Mouse (Mus musculus) hindbrain, embryonic 12.5 days (tissue): ENCODE data around the gene Acsbg1. TPM values are rescaled to one million over a fixed set of nuclear protein-coding genes. Genes with fewer than 3 reads are reported as not detected.

Source experiments
- ATAC-seq: fragments of 200-750 bp; cut with Nextera tagmentation; 2 replicates; pipeline ENCODE4 v1.8.0; 2017; ENCODE audit warnings: moderate TSS enrichment; ENCODE audit not compliant: low FRiP score
- H3K27ac ChIP-seq: fragments of 300-500 bp; sonication (generic); 2 replicates; pipeline ENCODE4 v1.5.1; 2016; ENCODE audit warnings: mild to moderate bottlenecking
- H3K27me3 ChIP-seq: fragments of 300-500 bp; sonication (generic); 2 replicates; pipeline ENCODE4 v1.6.1; 2016; ENCODE audit warnings: mild to moderate bottlenecking
- H3K36me3 ChIP-seq: fragments of 300-500 bp; sonication (generic); 2 replicates; pipeline ENCODE4 v1.6.1; 2016; ENCODE audit warnings: mild to moderate bottlenecking
- H3K4me1 ChIP-seq: fragments of 300-500 bp; sonication (generic); 2 replicates; pipeline ENCODE4 v1.6.1; 2016
- H3K4me2 ChIP-seq: fragments of 300-500 bp; sonication (generic); replicated peaks from 2 replicates; pipeline ENCODE4 v1.6.1; 2016; ENCODE audit warnings: mild to moderate bottlenecking
- H3K4me3 ChIP-seq: fragments of 300-500 bp; sonication (generic); 2 replicates; pipeline ENCODE4 v1.5.1; 2016; ENCODE audit warnings: mild to moderate bottlenecking
- H3K9ac ChIP-seq: fragments of 300-500 bp; sonication (generic); 2 replicates; pipeline ENCODE4 v1.6.1; 2016; ENCODE audit warnings: mild to moderate bottlenecking, moderate library complexity
- H3K9me3 ChIP-seq: fragments of 300-500 bp; sonication (generic); replicated peaks from 2 replicates; pipeline ENCODE4 v1.6.1; 2016; ENCODE audit warnings: mild to moderate bottlenecking
- WGBS: fragments of 180-500 bp; shearing (Covaris S2); methylation state at CpG from one replicate; pipeline ENCODE4 v1.1.7; 2016; 5-methylcytosine and 5-hydroxymethylcytosine counted together
- polyA plus RNA-seq: library from polyadenylated mRNA; unstranded; fragments of >200 nt; fragmentation: Nextera tagmentation; extraction: Ambion mirVana; gene quantifications from 2 replicates; pipeline ENCODE4 v1.2.1, GENCODE M21; 2016

Acsbg1 gene
- polyA plus RNA-seq: 6.0 and 6.2 TPM in 2 replicates

DNA sequence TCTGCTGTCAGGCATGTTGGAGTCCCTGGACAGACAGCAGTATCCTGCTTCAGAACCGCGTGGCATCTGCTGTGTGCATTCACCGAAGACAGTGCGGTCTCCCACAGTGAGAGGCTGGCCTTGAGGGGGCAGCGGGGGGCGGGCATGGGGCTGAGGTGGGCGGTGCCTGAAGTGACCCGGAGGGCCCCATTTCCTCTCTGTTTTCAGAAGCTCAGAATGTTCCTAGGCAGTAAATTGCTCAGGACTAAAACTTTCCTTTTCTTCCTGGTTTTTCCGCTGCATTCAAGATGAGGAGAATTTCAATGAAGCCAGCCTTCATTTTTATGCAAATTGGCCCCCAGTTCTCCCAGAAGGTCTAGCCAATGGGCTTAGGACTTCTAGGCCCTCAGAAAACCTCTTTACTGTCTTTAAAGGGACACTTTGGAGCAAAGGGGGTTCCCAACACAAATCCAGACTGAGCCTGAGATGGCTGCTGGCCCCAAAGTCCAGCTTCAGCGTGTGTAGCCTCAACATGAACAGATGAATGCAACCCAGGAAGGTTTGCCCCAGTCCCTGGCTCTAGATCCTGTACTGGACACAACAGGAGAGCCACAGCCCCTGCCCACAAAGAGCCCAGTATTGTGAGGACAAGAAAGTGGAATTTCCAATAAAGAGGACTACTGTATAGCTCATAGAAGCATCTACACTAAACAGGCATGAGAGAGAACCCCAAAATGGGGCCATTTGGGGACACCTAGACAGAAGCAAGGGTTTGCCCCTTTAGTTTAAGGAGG lies at the start of gene Acsbg1:
TSS of gene Acsbg1 (minus strand) at position 266 of the 773 bp plus-strand sequence.
- Histone ChIP-seq H3K4me3 (no peak within 1 kb of the TSS), H3K4me1 (peaks cover 10% of the 10 kb centered on the region), H3K27me3 (no peaks in the 10 kb centered on the region; the same call in 1 of the 2 replicates), H3K27ac (peak within 1 kb of the TSS; percentile 40), H3K36me3 (no peaks in the 10 kb centered on the region), H3K9ac (no peak within 1 kb of the TSS), H3K9me3 (no peaks in the 10 kb centered on the region), H3K4me2 (peak within 1 kb of the TSS; percentile 43)
- WGBS: 5% methylated on average over 10 of the region's 10 CpGs
- 0 out of 2 replicates have a peak, but pooled peaks have one; percentile 54 for ATAC-seq

DNA sequence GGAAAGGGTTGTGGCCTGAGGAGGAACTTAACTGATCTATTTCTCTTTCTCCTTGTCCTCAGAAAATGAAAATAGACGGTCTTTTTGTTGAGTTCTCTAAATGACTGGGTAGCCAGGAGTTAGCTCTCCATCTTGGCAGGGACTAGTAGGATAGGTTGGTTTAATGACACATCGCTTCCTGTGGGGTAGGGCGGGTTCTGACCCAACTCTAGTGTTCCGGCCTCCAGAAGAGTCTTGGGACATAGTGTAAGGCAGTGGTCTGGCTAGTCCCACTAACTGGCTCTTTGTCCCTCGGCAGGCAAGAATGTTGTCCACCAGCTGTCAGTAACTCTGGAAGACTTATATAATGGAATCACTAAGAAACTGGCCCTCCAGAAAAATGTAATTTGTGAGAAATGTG lies 46.4 kb upstream of the Acsbg1 start:
- H3K9me3 ChIP-seq: no peaks in the 10 kb centered on the region
- H3K4me1 ChIP-seq: 0 out of 2 replicates have a peak, but pooled peaks cover 5% of the 10 kb centered on the region
- no peak overlapping the region for H3K27ac ChIP-seq
- 84% methylated on average over 5 of the region's 5 CpGs for WGBS
- no peak overlapping the region for H3K4me2 ChIP-seq
- H3K9ac ChIP-seq: no peak overlapping the region
- no peaks in the 10 kb centered on the region for H3K27me3 ChIP-seq
- peaks cover 15% of the 10 kb centered on the region for H3K36me3 ChIP-seq
- ATAC-seq: no peak
- H3K4me3 ChIP-seq: no peak overlapping the region

DNA sequence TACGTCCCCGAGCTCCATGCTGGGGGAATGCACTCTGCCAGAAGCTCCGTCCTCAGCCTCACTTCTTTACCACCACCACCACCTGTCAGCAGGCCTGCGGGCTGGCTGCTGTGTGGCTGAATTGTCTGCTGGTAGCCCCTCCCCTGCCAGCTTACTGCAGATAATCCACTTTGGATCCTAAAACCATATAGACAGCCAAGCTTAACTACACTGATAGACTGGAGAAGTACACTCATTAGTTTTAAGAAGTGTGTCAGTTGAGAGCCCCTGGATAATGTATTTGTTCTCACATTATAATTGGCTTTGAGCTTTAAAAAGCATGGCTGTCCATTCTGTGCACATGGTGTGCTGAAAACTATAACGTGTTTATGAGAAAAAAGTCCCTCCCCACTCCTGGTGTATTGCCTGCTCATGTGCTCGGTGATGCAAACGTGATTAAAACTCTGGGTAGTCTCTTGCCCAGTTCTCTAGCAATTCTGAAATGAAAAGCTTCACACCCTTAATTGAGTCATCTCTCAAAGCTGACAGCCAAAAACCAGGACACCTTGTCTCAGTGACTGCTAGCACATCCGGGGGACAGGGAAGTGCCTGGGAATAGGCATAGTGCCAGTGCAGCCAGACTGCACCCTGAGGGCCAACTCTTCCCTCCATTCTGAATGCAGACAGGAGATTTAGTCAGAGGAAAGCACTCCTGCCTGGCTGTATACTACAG lies 45.8 kb upstream of the Acsbg1 start:
- ATAC-seq: no peak
- Histone ChIP-seq H3K9me3 (no peaks in the 10 kb centered on the region), H3K4me3 (no peak overlapping the region), H3K9ac (no peak overlapping the region), H3K4me1 (0 out of 2 replicates have a peak, but pooled peaks cover 5% of the 10 kb centered on the region), H3K27ac (no peak overlapping the region), H3K36me3 (peaks cover 12% of the 10 kb centered on the region), H3K27me3 (no peaks in the 10 kb centered on the region), H3K4me2 (no peak overlapping the region)
- 63% methylated on average over 8 of the region's 8 CpGs for WGBS

DNA sequence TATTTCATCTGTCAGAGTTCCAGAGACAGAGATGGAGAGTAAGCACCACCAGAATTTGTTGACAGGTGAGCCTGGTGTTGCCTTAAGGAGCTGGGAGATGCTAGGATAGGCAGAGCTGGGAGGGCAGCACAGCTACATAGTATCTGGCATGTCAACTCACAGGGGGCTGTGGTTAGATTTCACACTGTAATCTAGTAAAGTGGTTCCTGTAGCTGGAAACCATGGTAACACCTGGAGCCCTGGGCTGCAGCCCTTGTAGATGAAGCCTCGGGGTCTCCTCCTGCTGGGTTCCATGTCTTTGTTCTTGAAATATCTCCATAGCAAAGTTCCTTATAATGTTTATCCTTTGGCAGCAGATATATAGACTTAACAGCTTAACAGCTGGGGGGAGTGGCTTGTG lies 43.9 kb upstream of the Acsbg1 start:
- ATAC-seq: no peak
- H3K9ac ChIP-seq: no peak overlapping the region
- peaks cover 9% of the 10 kb centered on the region for H3K27me3 ChIP-seq
- 64% methylated on average over 1 of the region's 1 CpGs for WGBS
- no peak overlapping the region for H3K4me3 ChIP-seq
- H3K36me3 ChIP-seq: no peaks in the 10 kb centered on the region
- peaks cover 7% of the 10 kb centered on the region; the same call in 1 of the 2 replicates for H3K4me1 ChIP-seq
- H3K27ac ChIP-seq: no peak overlapping the region
- no peak overlapping the region for H3K4me2 ChIP-seq
- no peaks in the 10 kb centered on the region for H3K9me3 ChIP-seq

DNA sequence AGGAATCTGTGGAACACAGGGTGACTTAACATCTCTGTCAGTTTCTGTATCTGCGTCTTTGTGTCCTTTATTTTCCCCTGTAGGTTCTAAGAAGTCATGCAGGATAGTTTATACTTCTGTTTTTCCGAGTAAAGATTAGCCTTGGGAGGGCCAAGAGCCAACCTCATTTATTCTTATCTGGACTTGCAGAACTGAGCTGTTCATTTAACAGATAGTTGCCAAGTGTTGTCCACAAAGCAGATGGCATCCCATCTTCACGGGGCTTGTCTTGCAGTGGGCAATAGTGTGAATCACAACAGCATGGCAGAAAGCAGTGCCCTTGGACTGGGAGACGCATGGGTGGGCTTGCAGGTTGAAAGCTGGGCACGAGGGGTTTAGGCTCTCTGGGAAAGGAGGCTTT lies 42.7 kb upstream of the Acsbg1 start:
- H3K27ac ChIP-seq: no peak overlapping the region
- no peak overlapping the region for H3K4me2 ChIP-seq
- ATAC-seq: no peak
- H3K4me3 ChIP-seq: no peak overlapping the region
- no peak overlapping the region for H3K9ac ChIP-seq
- no peaks in the 10 kb centered on the region for H3K36me3 ChIP-seq
- peaks cover 19% of the 10 kb centered on the region for H3K27me3 ChIP-seq
- 84% methylated on average over 5 of the region's 5 CpGs for WGBS
- no peaks in the 10 kb centered on the region for H3K9me3 ChIP-seq
- H3K4me1 ChIP-seq: peaks cover 12% of the 10 kb centered on the region

DNA sequence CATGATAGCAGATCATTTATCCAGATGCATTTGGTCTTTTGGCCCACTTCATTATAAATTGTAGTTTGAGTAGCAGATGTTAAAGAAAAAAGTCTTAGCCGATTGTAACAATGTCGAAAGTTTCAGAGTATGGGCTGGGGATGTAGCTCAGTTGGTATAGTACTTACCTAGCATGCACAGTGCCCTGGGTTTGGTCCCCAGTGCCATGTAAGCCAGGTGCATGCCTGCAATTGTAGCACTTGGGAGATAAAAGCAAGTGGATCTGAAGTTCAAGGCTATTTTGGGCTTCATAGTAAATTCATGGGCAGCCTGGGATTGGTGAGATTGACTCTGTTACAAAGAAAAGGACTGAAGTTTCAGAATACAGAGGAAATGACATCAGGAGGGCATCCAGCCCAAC lies 40.9 kb upstream of the Acsbg1 start:
- H3K9ac ChIP-seq: no peak overlapping the region
- peaks cover 18% of the 10 kb centered on the region for H3K4me1 ChIP-seq
- WGBS: 68% methylated on average over 2 of the region's 2 CpGs
- H3K4me2 ChIP-seq: no peak overlapping the region
- H3K27ac ChIP-seq: no peak overlapping the region
- H3K27me3 ChIP-seq: peaks cover 36% of the 10 kb centered on the region
- H3K4me3 ChIP-seq: no peak overlapping the region
- ATAC-seq: no peak
- H3K36me3 ChIP-seq: no peaks in the 10 kb centered on the region
- no peaks in the 10 kb centered on the region for H3K9me3 ChIP-seq

DNA sequence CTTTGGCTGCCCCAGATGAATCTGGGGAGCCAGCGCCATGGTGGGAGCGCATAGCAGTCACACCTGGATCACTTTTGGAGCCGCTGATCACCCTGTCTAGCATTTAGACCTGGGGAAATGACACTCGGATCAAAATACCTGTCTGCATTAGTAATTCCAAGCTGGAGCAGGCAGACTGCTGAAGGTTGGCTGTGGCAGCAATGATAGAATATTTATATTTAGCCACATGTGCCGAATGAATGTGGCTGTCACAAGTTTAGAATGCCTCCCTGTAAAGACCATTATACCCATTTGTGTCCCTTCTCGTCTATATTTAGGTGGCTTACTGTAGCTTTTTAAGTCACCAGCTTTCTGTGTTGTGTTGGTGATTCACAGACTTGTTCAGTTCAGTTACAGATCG lies 39.1 kb upstream of the Acsbg1 start:
- WGBS: 78% methylated on average over 7 of the region's 7 CpGs
- H3K4me3 ChIP-seq: no peak overlapping the region
- no peaks in the 10 kb centered on the region for H3K9me3 ChIP-seq
- H3K27me3 ChIP-seq: peaks cover 38% of the 10 kb centered on the region
- no peaks in the 10 kb centered on the region for H3K36me3 ChIP-seq
- no peak overlapping the region for H3K9ac ChIP-seq
- 0 out of 2 replicates have a peak overlapping the region, but pooled peaks have one; percentile 91 for H3K4me2 ChIP-seq
- no peak overlapping the region for H3K27ac ChIP-seq
- no peak for ATAC-seq
- H3K4me1 ChIP-seq: peaks cover 18% of the 10 kb centered on the region

DNA sequence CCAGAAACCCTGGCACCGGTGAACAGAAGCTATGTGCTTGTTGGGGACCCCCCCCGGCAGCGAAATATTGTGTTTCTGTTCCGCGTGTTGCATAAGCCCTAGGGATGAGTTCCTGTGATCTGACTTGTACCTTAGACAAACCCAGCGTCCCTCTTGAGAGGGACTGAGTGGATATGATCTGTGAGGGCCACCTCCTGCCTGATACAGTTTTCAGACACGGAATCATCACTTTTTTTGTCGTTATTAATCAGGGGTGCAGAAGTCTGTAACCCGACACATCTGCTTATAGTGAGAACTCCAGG lies 38.5 kb upstream of the Acsbg1 start:
- ATAC-seq: no peak

DNA sequence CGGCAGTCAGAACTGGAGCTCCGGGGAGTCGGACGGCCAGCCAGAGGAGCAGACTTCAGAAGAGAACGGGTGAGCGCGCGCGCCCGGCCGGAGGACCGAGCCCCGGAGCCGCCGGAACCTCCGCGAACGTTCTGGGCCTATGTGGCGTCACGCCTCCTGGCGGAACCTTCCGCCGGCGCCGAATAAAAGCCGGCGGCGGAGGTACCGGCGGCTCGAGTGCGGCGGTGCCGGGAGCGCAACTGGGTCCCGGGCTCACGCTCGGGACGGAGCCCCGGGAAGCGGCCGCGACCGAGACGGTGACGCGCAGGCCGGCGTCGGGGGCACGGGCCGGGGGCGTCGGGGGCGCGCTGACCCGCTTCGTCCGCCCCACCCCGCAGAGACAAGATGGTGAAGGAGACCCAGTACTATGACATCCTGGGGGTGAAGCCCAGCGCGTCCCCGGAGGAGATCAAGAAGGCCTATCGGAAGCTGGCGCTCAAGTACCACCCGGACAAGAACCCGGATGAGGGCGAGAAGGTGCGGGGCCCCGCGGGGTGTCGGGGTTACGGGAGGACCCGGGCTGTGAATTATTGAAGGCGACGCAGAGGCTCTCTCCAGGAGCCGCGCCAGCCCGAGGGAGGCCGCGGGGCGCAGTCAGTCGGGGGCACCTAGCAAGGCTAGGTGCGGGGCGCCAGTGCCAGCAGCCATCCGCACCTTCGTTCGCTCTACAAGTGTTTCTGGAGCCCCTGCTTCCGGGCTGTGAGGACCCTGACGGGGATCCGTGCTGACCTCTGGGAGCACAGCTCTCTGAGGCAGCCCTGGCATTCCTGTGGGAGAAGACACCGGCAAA lies 37.9 kb upstream of the Acsbg1 start:
- peak overlapping the region; percentile 63 for H3K4me3 ChIP-seq
- H3K9ac ChIP-seq: peak overlapping the region; percentile 75
- peak overlapping the region; percentile 91 for H3K4me2 ChIP-seq
- H3K27me3 ChIP-seq: peaks cover 38% of the 10 kb centered on the region
- ATAC-seq: peak; percentile 75
- H3K27ac ChIP-seq: no peak overlapping the region
- peaks cover 13% of the 10 kb centered on the region for H3K4me1 ChIP-seq
- under 1% methylated on average over 92 of the region's 92 CpGs for WGBS
- no peaks in the 10 kb centered on the region for H3K36me3 ChIP-seq
- no peaks in the 10 kb centered on the region for H3K9me3 ChIP-seq

More for the DNA sequence above, 38.5 kb upstream of the Acsbg1 start:
- Histone ChIP-seq H3K4me1 (peaks cover 13% of the 10 kb centered on the region), H3K4me2 (peak overlapping the region; percentile 91), H3K9ac (no peak overlapping the region), H3K9me3 (no peaks in the 10 kb centered on the region), H3K36me3 (no peaks in the 10 kb centered on the region), H3K27ac (no peak overlapping the region), H3K27me3 (peaks cover 38% of the 10 kb centered on the region), H3K4me3 (peak overlapping the region; percentile 63)
- WGBS: 31% methylated on average over 9 of the region's 9 CpGs

DNA sequence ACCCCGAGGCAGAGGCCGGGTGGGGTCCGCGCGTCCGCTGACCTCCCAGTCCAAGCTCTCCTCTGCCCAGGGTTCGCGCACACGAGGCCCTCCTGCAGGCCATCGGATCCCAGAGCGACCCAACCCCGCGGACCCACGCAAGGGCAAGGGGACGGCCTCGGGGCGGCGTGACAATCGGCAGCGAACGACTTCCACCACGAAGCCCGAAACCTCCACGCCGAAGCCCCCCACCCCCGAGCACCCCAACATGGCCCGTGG lies 37.3 kb upstream of the Acsbg1 start:
- H3K9ac ChIP-seq: peak overlapping the region; percentile 75
- H3K4me2 ChIP-seq: peak overlapping the region; percentile 91
- H3K27ac ChIP-seq: no peak overlapping the region
- H3K9me3 ChIP-seq: no peaks in the 10 kb centered on the region
- peak overlapping the region; percentile 63 for H3K4me3 ChIP-seq
- H3K27me3 ChIP-seq: peaks cover 38% of the 10 kb centered on the region
- peaks cover 13% of the 10 kb centered on the region for H3K4me1 ChIP-seq
- peak; percentile 54; the same call in 1 of the 2 replicates for ATAC-seq
- no peaks in the 10 kb centered on the region for H3K36me3 ChIP-seq
- WGBS: 14% methylated on average over 27 of the region's 27 CpGs

DNA sequence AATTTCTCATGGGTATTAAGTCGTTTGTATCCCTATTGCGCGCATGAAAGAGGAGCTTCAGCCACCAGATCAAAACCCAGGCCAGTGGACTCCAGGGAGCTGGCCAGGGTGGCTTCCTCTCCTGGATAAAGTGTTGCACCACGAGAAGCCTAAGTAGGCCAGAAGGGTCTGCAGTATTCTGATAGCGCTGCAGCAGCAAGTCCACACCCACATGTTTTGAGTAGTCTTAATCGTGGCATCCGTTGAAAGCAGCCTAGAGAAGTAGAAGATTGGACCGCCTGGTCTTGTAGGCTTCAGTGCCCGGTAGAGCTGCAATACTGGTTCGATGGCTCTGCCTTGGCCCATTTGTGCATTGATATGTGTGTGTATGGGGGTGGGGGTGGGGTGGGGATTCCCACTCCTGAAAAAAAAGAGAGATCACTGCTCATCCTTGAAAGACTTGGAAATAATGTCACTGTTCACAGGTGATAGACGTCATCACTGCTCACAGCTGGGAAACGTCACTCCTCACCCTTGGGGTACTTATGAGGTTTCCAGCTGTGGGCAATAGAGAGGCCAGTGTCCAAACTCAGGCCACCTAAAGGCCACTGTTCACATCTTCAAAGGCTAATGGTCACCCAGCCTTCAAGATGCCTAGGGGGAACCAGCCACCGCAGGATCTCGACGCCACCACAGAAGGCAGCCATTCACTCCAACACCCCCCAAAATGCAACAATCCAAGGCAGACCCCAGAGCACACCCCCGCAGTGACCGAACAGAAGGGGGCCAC lies 36.8 kb upstream of the Acsbg1 start, which contains the start of gene Dnaja4:
TSS of gene Dnaja4 (plus strand) at position 556 of the 769 bp plus-strand sequence.
- WGBS: 70% methylated on average over 17 of the region's 17 CpGs
- peaks cover 38% of the 10 kb centered on the region for H3K27me3 ChIP-seq
- no peak within 1 kb of the TSS for H3K27ac ChIP-seq
- ATAC-seq: no peak; the same call in 1 of the 2 replicates
- peak within 1 kb of the TSS; percentile 91 for H3K4me2 ChIP-seq
- H3K9me3 ChIP-seq: no peaks in the 10 kb centered on the region
- peaks cover 13% of the 10 kb centered on the region for H3K4me1 ChIP-seq
- H3K36me3 ChIP-seq: no peaks in the 10 kb centered on the region
- peak within 1 kb of the TSS; percentile 75 for H3K9ac ChIP-seq
- peak within 1 kb of the TSS; percentile 63 for H3K4me3 ChIP-seq
